Mouse (Mus musculus): ENCODE results near the gene Pkn2.

DNA sequence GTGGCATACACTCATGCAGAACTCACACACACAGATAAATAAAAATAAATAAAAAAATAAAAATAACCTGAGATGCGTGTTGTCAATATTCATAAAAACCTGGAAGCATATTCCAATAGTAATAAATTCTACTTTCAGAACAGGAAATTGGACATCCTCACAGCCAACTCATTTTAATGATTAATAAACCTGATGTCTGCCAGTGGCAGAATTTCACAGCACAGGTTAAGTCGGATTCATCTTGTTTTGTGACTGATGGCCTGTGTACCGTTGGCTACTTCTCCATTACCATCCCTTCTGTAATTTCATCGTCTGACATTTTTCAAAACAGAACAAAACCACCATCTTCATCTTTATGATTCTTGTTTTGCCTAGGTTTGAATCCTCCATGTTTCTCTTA is 35.4 kb upstream of the Pkn2 start:
- no peak for TF ChIP-seq TCF3 (IDR thresholded peaks at IDR 0.05; ENCODE audit: insufficient read length, low read depth)
- no peak for TF ChIP-seq CEBPB (IDR thresholded peaks at IDR 0.05; ENCODE audit: insufficient read depth, poor library complexity, severe bottlenecking)
- TF ChIP-seq USF1 (IDR thresholded peaks at IDR 0.05; ENCODE audit: low read depth) = no peak
- no peak for TF ChIP-seq REST (IDR thresholded peaks at IDR 0.05; ENCODE audit: insufficient read depth, insufficient read length)
- TF ChIP-seq POLR2A (IDR thresholded peaks at IDR 0.05; ENCODE audit: insufficient read length, low read depth) = no peak
- TF ChIP-seq E2F4 (IDR thresholded peaks at IDR 0.05; ENCODE audit: insufficient read depth) = no peak
- TF ChIP-seq MAX (IDR thresholded peaks at IDR 0.05; ENCODE audit: low read depth) = no peak
- TF ChIP-seq MYOD1 (IDR thresholded peaks at IDR 0.05; ENCODE audit: control insufficient read depth in 1 of 3, insufficient read length in 2 of 3, low read depth in 2 of 3) = no peak
